Mouse (Mus musculus) CH12.LX (cell line): ENCODE measurements around the gene Col16a1.

ENCODE experiments used
- CTCF ChIP-seq, 2 experiments: IDR thresholded peaks in 1 of 2; conservative IDR thresholded peaks in 1 of 2; 2 replicates each; pipeline ENCODE4 v1.5.1; 2011 to 2012; ENCODE audit warnings: low read depth in 2 of 2, low read length in 2 of 2, improper control_type of control experiment in 1 of 2, inconsistent platforms in 1 of 2, mild to moderate bottlenecking in 1 of 2, moderate library complexity in 1 of 2
- E2F4 ChIP-seq: IDR thresholded peaks from 2 replicates; pipeline ENCODE4 v1.6.1; 2011; ENCODE audit warnings: low read depth, low read length, improper control_type of control experiment; ENCODE audit not compliant: insufficient replicate concordance
- NRF1 ChIP-seq: IDR thresholded peaks from 2 replicates; pipeline ENCODE4 v1.6.1; 2014; ENCODE audit warnings: low read depth, mild to moderate bottlenecking, inconsistent platforms, low read length, improper control_type of control experiment, moderate library complexity
- POLR2A ChIP-seq: IDR thresholded peaks from 2 replicates; pipeline ENCODE4 v1.6.1; 2011; ENCODE audit warnings: low read depth, mild to moderate bottlenecking, improper control_type of control experiment, low read length
- RAD21 ChIP-seq: IDR thresholded peaks from 2 replicates; pipeline ENCODE4 v1.6.1; 2011; ENCODE audit warnings: low read depth, mild to moderate bottlenecking, low read length, improper control_type of control experiment, moderate library complexity
- ZKSCAN1 ChIP-seq: IDR thresholded peaks from 2 replicates; pipeline ENCODE4 v1.6.1; 2012; ENCODE audit warnings: low read depth, inconsistent platforms, low read length, improper control_type of control experiment, borderline replicate concordance

GRCm38 (mm10) chr4:130031146-130031545, 16.5 kb upstream of the Col16a1 start:
- no peak for TF ChIP-seq POLR2A
- TF ChIP-seq NRF1 = no peak
- TF ChIP-seq RAD21 = no peak
- TF ChIP-seq E2F4 = no peak
- no peak for TF ChIP-seq ZKSCAN1
- no peak for TF ChIP-seq CTCF (conservative IDR thresholded peaks at IDR 0.05 in 1 of 2, IDR thresholded peaks at IDR 0.05 in 1 of 2; ENCODE audit: low read depth in 2 of 2, low read length in 2 of 2)
